Mouse (Mus musculus) effector memory CD4-positive, alpha-beta T cell, adult 5 months (primary cell): ENCODE data around the gene Mastl. TPM values are rescaled to one million over a fixed set of nuclear protein-coding genes. Genes with fewer than 3 reads are reported as not detected.

Experiments
- polyA plus RNA-seq: library from polyadenylated mRNA; unstranded; fragments of 100-300 nt; shearing (Covaris generic); gene quantifications from one replicate; pipeline ENCODE4 v1.2.1, GENCODE M21; 2017

Gene Mastl
- 0.42 TPM for polyA plus RNA-seq

GRCm38 (mm10) chr2:23155777-23156607, at the start of gene Mastl, which contains the start of gene Yme1l1:
Mastl (minus strand) TSS chr2:23156024.
Yme1l1 (plus strand) TSS chr2:23156369.

GRCm38 (mm10) chr2:23067552-23068369, 88.1 kb downstream of the Mastl start, which contains the start of gene Acbd5:
Acbd5 (plus strand) TSS chr2:23068167.

Other genes starting within 250 kb of the Mastl start
- gene Abi1, start 115.8 kb downstream of the Mastl start, polyA plus RNA-seq: 155 TPM
- 60.6 TPM for gene Acbd5, start 87.9 kb downstream of the Mastl start, polyA plus RNA-seq
- 58.3 TPM for gene Yme1l1, start 345 bp upstream of the Mastl start, polyA plus RNA-seq
- not detected for gene 4931423N10Rik, start 51.5 kb upstream of the Mastl start, polyA plus RNA-seq
- gene Nxph2, start 165.2 kb upstream of the Mastl start, polyA plus RNA-seq: not detected